Mouse (Mus musculus): ENCODE measurements around the gene Nup93.
"Not testable (repeated sequence)": the region's sequence is repeated elsewhere in the genome, so short reads cannot be mapped to it uniquely, and the experiment has no call there.

Gene Nup93

GRCm38 (mm10) chr8:94214252-94215173, at the start of gene Nup93:
Nup93 (plus strand) TSS chr8:94214564.
- peak; percentile 99 for DNase-seq

- not testable (repeated sequence) for DNase-seq
Observed at GRCm38 (mm10) chr8:94165772-94166171, 48.6 kb upstream of the Nup93 start.

GRCm38 (mm10) chr8:94167244-94167643, 47.1 kb upstream of the Nup93 start:
- peak; percentile 78 for DNase-seq

- DNase-seq, result no peak
Observed at GRCm38 (mm10) chr8:94169547-94169946, 44.8 kb upstream of the Nup93 start.

- DNase-seq, result peak; percentile 40
Observed at GRCm38 (mm10) chr8:94171321-94171755, 43.0 kb upstream of the Nup93 start.

- DNase-seq, result peak; percentile 59
Observed at GRCm38 (mm10) chr8:94172075-94172808, 42.1 kb upstream of the Nup93 start, which contains the start of gene Mt2. Mt2 (plus strand) TSS chr8:94172664.

GRCm38 (mm10) chr8:94172809-94173732, 41.3 kb upstream of the Nup93 start:
- no peak for DNase-seq

- no peak for DNase-seq
Observed at GRCm38 (mm10) chr8:94173848-94174403, 40.4 kb upstream of the Nup93 start.

- no peak for DNase-seq
Observed at GRCm38 (mm10) chr8:94174619-94175213, 39.6 kb upstream of the Nup93 start.

- no peak for DNase-seq
Observed at GRCm38 (mm10) chr8:94177716-94178390, 36.5 kb upstream of the Nup93 start.

- DNase-seq, result peak; percentile 79
Observed at GRCm38 (mm10) chr8:94178857-94179712, 35.3 kb upstream of the Nup93 start, which contains the start of gene Mt1. Mt1 (plus strand) TSS chr8:94179082.

- DNase-seq, result no peak
Observed at GRCm38 (mm10) chr8:94179713-94180560, 34.4 kb upstream of the Nup93 start.

- DNase-seq, result no peak
Observed at GRCm38 (mm10) chr8:94180561-94180908, 33.8 kb upstream of the Nup93 start.

- DNase-seq, result no peak
Observed at GRCm38 (mm10) chr8:94182055-94182929, 32.1 kb upstream of the Nup93 start.

- peak; percentile 41 for DNase-seq
Observed at GRCm38 (mm10) chr8:94183117-94183516, 31.2 kb upstream of the Nup93 start.

- DNase-seq, result no peak
Observed at GRCm38 (mm10) chr8:94184357-94184843, 30.0 kb upstream of the Nup93 start.

GRCm38 (mm10) chr8:94185791-94186190, 28.6 kb upstream of the Nup93 start:
- DNase-seq, result no peak

GRCm38 (mm10) chr8:94186542-94186941, 27.8 kb upstream of the Nup93 start:
- DNase-seq, result peak; percentile 75

Measured in cerebellum, adult 9-11 months (tissue).